Mouse (Mus musculus) layer of hippocampus, postnatal 25 days (tissue): ENCODE measurements around the gene Ces3b. TPM values are rescaled to one million over a fixed set of nuclear protein-coding genes. Genes with fewer than 3 reads are reported as not detected.

Source experiments
- DNase-seq, 2 experiments: peaks; one replicate each; pipeline ENCODE4 v3.0.0; 2022; ENCODE audit warnings: mixed read lengths in 2 of 2, low spot score in 1 of 2; ENCODE audit errors: extremely low spot score in 1 of 2
- total RNA-seq, 2 experiments: library from RNA; stranded (reverse); gene quantifications; 2 replicates each; pipeline ENCODE4 v1.2.3; 2021

The Ces3b gene
- total RNA-seq, 2 experiments from 2014 or later = not detected

GRCm38 (mm10) chr8:105138423-105138822 lies 54.9 kb downstream of the Ces3b start:
- peak; percentile 44 to 81 for DNase-seq

GRCm38 (mm10) chr8:105142395-105142794 lies 58.8 kb downstream of the Ces3b start:
- DNase-seq = no peak

Other genes with a start within 250 kb of the Ces3b start
- gene Ces2c, start 236.7 kb upstream of the Ces3b start, total RNA-seq = not detected
- under 1 TPM in 1 of 2 experiments, not detected in 1; 0.17 TPM for gene Ces2e, start 157.5 kb upstream of the Ces3b start, total RNA-seq
- not detected for gene Ces2f, start 136.4 kb upstream of the Ces3b start, total RNA-seq
- under 1 TPM; 0.19 to 0.20 TPM for gene Ces2g, start 122.0 kb upstream of the Ces3b start, total RNA-seq
- gene Ces2h, start 82.9 kb upstream of the Ces3b start, total RNA-seq = not detected
- not detected for gene Ces3a, start 35.2 kb upstream of the Ces3b start, total RNA-seq
- not detected for gene Ces4a, start 48.0 kb downstream of the Ces3b start, total RNA-seq
- gene Cbfb, start 86.9 kb downstream of the Ces3b start, total RNA-seq = 10 to 100 TPM; 22.0 to 22.1 TPM
- 10 to 100 TPM; 35.4 to 36.4 TPM for gene D230025D16Rik, start 141.4 kb downstream of the Ces3b start, total RNA-seq
- 1 to 10 TPM; 4.0 to 4.4 TPM for gene B3gnt9, start 171.4 kb downstream of the Ces3b start, total RNA-seq
- 10 to 100 TPM in 1 of 2 experiments, 1 to 10 TPM in 1; 4.6 to 10.9 TPM for gene Tradd, start 180.9 kb downstream of the Ces3b start, total RNA-seq
- under 1 TPM; 0.69 to 0.94 TPM for gene Fbxl8, start 180.9 kb downstream of the Ces3b start, total RNA-seq
- 1 to 10 TPM; 4.1 to 5.0 TPM for gene Hsf4, start 186.0 kb downstream of the Ces3b start, total RNA-seq
- gene Nol3, start 192.4 kb downstream of the Ces3b start, total RNA-seq = 1 to 10 TPM; 6.8 to 7.8 TPM
- 10 to 100 TPM; 21.7 to 24.4 TPM for gene 4931428F04Rik, start 206.1 kb downstream of the Ces3b start, total RNA-seq
- 1 to 10 TPM in 1 of 2 experiments, under 1 TPM in 1; 0.98 to 1.3 TPM for gene Exoc3l, start 212.3 kb downstream of the Ces3b start, total RNA-seq
- gene E2f4, start 213.9 kb downstream of the Ces3b start, total RNA-seq = 10 to 100 TPM; 31.4 to 34.7 TPM
- under 1 TPM; 0.61 to 0.64 TPM for gene Elmo3, start 221.8 kb downstream of the Ces3b start, total RNA-seq
- gene Lrrc29, start 242.5 kb downstream of the Ces3b start, total RNA-seq = 1 to 10 TPM; 4.0 to 9.2 TPM
- 10 to 100 TPM; 40.7 to 45.2 TPM for gene Tmem208, start 242.6 kb downstream of the Ces3b start, total RNA-seq